Mouse (Mus musculus) cortical plate, adult 2 months (tissue): ENCODE measurements around the gene Reep3.

ENCODE experiments used
- CTCF ChIP-seq: fragments of 200-500 bp; IDR thresholded peaks from 2 replicates; pipeline ENCODE4 v1.5.1; 2011; ENCODE audit warnings: mild to moderate bottlenecking, control low read depth, low read length; ENCODE audit not compliant: insufficient read depth; ENCODE audit errors: extremely low read depth
- POLR2A ChIP-seq: fragments of 200-500 bp; IDR thresholded peaks from 2 replicates; pipeline ENCODE4 v1.6.1; 2011; ENCODE audit warnings: mild to moderate bottlenecking, low read length, control low read depth; ENCODE audit not compliant: insufficient read depth; ENCODE audit errors: extremely low read depth

DNA sequence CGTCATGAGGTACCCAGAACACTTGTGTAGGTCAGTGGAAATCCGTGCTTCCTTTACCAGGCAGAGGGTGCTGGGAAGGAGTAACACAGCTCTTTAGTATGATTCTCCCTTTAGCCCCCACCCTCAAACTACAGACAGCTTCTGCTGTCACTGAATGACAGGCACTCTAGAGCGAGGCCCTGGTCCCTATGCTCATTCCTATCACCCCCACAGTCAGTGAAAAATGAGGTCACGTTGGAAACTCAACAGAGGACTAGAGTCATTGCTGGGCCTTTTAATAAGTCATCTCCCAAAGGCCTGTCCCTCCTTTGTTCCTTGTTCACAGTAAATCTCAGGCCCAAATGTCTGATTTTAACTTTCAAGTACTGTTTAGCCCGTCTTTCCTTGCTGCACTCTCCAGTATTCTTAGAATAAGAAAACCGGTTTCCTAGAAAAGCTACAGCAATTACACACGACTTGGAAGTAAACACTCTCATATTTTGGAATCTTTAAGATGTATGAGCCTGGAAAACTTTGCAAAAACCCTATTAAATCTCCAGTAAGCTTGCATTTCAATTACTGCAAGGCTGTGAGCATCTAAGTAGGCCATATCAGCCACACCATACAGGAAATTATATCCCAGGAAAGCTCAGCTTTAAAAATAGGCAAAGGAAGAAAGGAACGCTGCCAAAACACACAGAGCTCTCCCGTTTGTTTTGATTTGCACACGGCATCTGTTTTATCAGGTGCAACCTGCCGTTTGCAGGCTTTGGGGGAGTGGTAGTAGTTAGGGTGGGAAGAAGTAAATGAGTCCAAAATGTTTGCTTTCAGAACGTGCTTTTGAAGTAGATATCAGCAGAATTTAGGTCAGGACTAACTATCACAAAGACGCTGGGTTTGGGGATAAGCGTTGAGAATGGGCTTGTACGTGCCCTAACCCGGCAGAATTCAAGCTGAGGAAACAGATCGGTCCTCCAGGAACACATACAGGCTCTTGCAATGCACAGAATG, 40.6 kb downstream of the Reep3 start:
- no peak for TF ChIP-seq CTCF
- TF ChIP-seq POLR2A, result no peak
